Mouse (Mus musculus): ENCODE results near the gene Vmn2r80.
"Not testable (repeated sequence)": the region's sequence is repeated elsewhere in the genome, so short reads cannot be mapped to it uniquely, and the experiment has no call there.

Vmn2r80 gene

DNA sequence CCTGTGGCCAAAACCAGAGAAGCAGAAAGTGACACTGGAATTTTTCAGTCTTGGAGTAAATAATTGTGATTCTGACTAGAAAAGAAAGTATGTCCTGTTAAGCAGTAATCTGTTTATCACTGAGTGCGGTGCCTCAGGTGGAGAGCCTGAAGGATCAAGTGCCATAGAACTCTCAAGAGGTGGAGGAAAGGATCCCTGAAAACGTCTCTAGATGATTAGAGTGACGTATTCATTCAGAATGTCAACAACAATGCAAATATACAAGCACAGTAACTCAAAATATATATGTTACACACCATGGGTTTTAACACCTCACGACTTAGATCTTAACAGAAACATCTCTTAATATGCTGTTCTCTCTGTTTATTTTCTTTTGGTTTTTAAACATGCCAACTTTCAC lies at the start of gene Vmn2r80:
TSS of gene Vmn2r80 (plus strand) at position 301 of the 400 bp plus-strand sequence.
- in situ Hi-C loops (cut with MseI, MboI), result not testable (repeated sequence)

DNA sequence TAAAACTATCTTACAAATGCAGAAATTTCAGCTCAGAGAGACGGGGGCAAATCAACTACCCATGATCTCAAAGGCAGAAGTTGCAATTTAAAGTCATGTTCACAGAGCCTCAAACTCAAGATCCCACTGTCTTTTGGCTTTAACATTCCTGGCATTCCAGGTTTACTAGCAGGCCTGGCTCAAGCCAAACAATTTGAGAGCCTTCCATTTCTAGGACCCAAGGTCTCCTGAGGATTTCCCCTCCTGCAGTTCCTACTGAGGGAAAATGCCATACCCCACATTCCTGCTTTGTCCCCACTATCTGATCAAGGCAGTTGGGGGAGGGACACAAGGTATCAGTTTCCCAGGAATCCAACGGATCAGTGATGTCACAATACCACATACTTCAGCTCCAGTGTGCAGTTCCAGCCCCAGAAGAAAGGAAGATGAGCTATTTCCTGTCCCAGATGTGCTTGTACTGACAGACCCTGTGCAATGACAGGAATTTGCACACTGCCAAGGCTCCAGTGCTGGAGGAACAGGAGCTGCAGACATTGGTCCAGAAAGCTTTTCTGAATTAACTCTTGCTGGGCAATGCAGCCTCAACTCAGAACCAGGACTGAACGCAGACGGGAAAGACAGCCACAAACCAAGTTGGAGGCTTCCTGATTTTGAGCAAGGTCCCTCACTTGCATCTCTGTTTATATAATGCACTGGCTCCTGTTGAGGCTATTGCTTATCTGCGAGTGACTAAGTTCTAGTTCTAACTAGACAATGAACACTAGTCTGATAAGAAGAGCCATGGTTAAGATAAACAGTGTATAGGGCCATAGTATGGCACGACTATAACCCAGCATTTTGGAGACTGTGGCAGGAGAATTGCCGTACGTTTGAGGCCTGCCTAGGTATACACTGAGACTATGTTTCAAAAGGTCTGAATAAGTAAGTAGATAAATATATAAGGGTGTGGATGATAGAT lies 42.0 kb upstream of the Vmn2r80 start:
- in situ Hi-C loops (cut with MseI, MboI), result no loop called here

DNA sequence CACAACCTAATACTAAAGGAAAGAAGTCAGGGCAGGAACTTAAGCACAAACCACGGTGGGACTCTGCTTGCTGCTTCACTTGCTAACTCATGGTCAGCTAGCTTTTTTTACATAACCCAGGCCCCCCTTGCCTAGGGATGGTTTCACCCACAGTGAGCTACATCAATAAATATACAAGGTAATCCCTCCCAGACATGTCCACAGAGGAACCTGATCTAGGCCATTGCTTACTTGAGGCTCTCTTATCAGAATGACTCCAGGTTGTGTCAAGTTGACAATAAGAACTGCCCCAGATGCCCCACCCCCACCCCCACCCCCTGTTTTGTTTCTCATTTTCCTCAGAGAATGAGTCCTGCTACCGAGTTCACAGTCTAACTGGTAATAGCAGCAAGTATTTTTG lies 41.0 kb upstream of the Vmn2r80 start:
- in situ Hi-C loops (cut with MseI, MboI), result no loop called here

DNA sequence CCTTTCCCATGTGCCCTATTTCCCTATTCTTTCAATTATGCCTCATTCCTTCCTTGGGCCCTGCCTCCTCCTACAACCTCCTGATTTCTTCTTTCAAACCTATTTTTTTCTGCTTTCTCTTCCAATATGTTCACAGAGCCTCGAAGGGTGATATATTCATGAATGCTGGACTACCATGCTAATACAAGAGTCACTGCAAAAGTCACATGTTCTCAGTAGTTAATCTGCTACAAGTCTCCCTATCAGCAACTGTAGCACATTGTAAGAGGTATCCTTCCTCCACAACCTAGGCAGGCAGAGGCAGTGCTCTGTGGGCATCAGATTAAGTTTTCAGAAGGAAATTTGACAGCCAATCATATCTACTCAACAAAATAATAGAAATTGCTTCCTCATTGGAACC lies 39.4 kb upstream of the Vmn2r80 start:
- in situ Hi-C loops (cut with MseI, MboI), result no loop called here

DNA sequence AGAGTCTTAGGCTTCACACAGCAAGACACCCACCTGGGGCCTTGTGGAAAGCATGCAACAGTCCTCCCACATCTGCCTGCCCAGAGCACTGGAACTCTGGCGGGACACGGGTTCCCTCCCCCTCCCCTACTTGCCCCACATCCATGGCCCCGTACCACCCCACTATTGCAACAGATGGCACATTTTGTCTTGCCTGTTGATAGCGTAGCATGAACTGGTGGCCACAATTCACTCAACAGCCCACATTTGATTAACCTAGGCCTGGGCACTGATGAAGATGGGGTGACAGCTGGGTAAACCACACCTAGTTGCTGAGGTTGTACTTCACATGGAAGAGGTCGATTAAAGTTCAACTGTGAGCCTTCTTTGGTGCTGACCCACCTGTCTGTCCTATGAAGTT lies 38.1 kb upstream of the Vmn2r80 start:
- in situ Hi-C loops (cut with MseI, MboI), result loop anchor here in 1 of 2 experiments (10.0 kb wide), 1 partner anchor 356 kb away; the partner anchor contains the start of gene Ccdc105

DNA sequence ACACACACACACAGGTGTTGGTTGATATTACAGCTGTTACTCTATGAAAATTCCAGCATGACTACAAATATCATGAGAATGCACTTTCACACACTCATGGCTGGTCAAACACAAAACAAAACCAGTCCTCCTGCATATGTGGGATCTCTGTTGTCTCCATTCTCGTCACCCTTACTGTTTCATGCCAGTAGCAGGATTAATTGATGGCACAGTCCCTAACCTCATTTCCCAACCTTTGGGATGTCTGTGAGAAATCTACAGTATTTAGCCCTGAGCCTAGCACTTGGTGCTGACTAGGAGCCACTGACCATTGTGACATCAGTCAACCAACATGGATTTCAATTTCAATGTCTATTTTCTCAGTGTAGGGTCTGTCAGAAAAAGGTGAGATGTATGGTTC lies 33.5 kb upstream of the Vmn2r80 start:
- in situ Hi-C loops (cut with MseI, MboI), result loop anchor here (5.0 to 10.0 kb wide), 2 partner anchors 358 to 360 kb away; partner anchors contain the start of gene Ccdc105 (in 1 of the 2)

DNA sequence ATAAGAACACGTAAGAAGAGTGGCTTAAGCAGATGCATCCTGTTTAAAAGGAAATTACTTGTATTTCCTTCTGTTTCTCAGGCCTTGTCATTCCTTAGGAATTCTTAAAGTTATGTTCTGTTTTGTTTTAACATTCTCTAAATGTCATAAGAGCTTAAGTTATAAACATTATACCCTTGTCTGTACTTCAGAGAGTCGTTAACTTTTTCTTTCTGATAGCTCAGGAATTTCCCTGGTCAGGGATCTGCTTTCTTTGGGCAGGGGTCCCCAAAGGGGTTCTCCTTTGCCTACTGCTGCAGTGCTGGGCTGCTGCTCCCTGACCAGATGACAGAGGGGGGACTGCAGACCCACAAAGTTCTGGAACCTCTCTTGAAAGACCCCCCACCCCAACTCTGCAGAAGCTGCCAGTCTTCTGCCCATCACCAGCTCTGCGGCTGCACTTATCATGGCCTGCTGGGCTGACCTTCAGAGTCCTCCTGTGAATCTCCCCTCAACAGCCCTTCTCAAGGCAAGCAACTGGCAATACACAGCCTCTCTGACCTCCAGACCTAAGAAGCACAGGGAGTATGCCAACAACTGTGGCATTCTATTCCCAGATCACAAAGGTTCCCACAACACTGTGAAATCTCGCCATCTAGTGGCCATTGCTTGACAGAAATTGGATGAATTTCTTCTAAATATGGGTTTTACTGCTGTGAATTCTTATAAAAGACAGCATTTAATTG lies 32.3 kb upstream of the Vmn2r80 start:
- in situ Hi-C loops (cut with MseI, MboI), result loop anchor here (5.0 to 10.0 kb wide), 2 partner anchors 359 to 361 kb away; partner anchors contain the start of gene Ccdc105 (in 1 of the 2)

DNA sequence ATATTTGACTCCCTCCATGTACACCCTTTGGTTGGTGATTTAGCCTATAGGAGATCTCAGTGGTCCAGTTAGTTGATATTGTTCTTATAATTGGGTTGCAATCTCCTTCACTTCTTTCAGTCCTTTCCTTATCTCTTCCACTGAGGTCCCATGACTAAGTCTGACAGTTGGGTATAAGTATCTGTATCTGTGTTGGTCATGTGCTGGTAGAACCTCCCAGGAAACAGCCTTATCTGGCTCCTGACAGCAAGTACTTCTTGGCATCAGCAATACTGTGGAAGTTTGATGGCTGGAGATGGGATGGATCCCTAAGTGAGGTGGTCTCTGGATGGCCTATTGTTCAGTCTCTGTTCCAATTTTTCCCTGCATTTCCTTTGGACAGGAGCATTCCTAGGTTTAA lies 3.0 kb downstream of the Vmn2r80 start:
- in situ Hi-C loops (cut with MseI, MboI), result no loop called here

DNA sequence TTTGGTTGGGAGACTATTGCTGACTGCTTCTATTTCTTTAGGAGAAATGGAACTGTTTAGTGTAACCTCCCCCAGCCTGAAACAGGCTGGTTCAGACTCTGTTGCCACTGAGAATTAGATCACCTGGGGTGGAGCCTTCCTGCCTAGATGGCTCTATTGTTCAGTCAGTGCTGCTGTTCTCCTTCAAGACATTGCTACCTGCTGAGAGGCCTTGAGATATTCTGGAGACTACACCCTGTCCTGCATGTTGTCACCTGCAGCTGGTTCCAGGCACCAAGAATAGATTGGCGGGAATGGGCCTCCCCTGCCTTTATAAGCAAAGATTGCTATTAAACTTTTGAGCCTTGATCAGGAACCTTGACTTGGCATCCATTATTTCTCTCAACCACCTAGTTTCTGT lies 51.4 kb downstream of the Vmn2r80 start:
- in situ Hi-C loops (cut with MseI, MboI), result not testable (repeated sequence)

DNA sequence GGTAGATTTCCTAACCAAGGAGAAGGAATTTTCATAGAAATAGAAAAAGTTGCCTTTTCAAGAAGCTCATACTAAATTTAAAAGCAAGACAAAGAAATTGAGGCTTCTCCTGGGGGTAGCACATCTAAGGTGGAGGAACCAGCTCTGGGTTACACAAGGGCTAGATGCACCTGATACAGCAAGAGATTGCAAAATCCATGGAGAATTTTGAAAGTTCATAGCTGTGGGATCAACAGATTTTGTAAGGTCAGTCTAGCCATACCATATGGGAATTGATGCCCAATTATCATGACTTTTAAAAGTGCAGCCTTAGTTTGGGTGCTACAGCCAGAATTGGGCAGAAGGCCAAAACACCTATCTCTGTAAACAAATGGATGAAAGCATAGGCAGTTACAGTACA lies 71.9 kb downstream of the Vmn2r80 start:
- in situ Hi-C loops (cut with MseI, MboI), result no loop called here

DNA sequence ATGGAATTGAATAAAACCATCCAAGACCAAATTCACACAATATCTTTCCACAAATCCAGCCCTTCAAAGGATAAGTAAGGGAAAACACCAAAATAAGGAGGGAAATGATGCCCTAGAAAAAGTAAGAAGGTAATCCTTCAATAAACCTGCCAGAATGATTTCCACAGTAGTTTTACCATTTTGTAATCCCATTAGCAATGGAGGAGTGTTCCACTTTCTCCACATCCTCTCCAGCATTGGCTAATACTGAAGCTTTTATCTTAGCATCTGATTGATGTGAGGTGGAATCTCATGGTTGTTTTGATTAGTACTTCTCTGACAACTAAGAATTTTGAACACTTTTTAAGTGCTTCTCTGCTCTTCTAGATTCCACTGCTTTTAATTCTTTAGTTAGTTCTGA lies 73.0 kb downstream of the Vmn2r80 start:
- in situ Hi-C loops (cut with MseI, MboI), result no loop called here

DNA sequence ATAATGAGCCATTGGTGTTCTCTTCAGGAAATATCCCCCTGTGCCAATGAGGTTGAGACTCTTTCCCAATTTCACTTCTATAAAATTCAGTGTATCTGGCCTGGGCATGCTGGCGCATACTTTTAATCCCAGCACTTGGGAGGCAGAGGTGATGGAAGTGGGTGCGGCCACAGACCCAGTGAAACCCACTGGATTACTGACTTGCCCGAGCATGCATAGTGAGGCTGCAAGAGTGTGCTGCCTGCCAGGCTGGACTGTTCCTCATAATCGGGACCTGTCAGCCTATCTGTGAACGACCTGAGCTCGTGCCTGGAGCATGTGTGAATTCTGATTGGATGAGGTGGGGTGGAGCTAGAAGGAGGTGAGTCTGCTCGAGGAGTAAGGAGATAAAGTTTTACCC lies 73.6 kb downstream of the Vmn2r80 start:
- in situ Hi-C loops (cut with MseI, MboI), result no loop called here
